Mouse (Mus musculus) heart, postnatal 0 days (tissue): ENCODE measurements at regions not wholly inside any gene's neighbourhood (a gene's known extent, or its start where the extent isn't known, plus 50 kb on each side); places are given as distances from the start of the nearest gene placed in this dataset.

Source experiments
- ATAC-seq: fragments of 200-750 bp; cut with Nextera tagmentation; 2 replicates; pipeline ENCODE4 v1.8.0; 2017; ENCODE audit warnings: low read depth, moderate number of reproducible peaks, moderate library complexity; ENCODE audit not compliant: insufficient read depth
- DNase-seq: peaks from one replicate; pipeline ENCODE4 v3.0.0-alpha.2; 2016; ENCODE audit warnings: low spot score
- H3K27ac ChIP-seq: fragments of 300-500 bp; sonication (generic); 2 replicates; pipeline ENCODE4 v1.5.1; 2014; ENCODE audit warnings: low read depth, mild to moderate bottlenecking
- H3K27me3 ChIP-seq: fragments of 300-500 bp; sonication (generic); 2 replicates; pipeline ENCODE4 v1.6.1; 2014; ENCODE audit warnings: low read length, mixed read lengths; ENCODE audit not compliant: control insufficient read depth, insufficient read depth
- H3K36me3 ChIP-seq: fragments of 300-500 bp; sonication (generic); replicated peaks from 2 replicates; pipeline ENCODE4 v1.6.1; 2014; ENCODE audit warnings: low read length, mixed read lengths; ENCODE audit not compliant: control insufficient read depth, insufficient read depth
- H3K4me1 ChIP-seq: fragments of 300-500 bp; sonication (generic); 2 replicates; pipeline ENCODE4 v1.6.1; 2014; ENCODE audit warnings: antibody characterized with exemption; ENCODE audit not compliant: control insufficient read depth, insufficient read depth
- H3K4me2 ChIP-seq: fragments of 300-500 bp; sonication (generic); 2 replicates; pipeline ENCODE4 v1.6.1; 2014; ENCODE audit warnings: low read depth, mild to moderate bottlenecking, low read length, moderate library complexity
- H3K4me3 ChIP-seq: fragments of 300-500 bp; sonication (generic); 2 replicates; pipeline ENCODE4 v1.5.1; 2014; ENCODE audit warnings: low read depth, low read length
- H3K9ac ChIP-seq: fragments of 300-500 bp; sonication (generic); replicated peaks from 2 replicates; pipeline ENCODE4 v1.6.1; 2014; ENCODE audit warnings: low read depth, low read length, mixed read lengths
- H3K9me3 ChIP-seq: fragments of 300-500 bp; sonication (generic); replicated peaks from 2 replicates; pipeline ENCODE4 v1.6.1; 2016; ENCODE audit warnings: low read length; ENCODE audit not compliant: control insufficient read depth
- CTCF ChIP-seq: IDR thresholded peaks from 2 replicates; pipeline ENCODE4 v1.5.1; 2016; ENCODE audit warnings: antibody characterized with exemption, control low read depth, low read depth
- EP300 ChIP-seq: IDR thresholded peaks from 2 replicates; pipeline ENCODE4 v1.6.1; 2016; ENCODE audit warnings: antibody characterized with exemption, low read depth
- WGBS: fragments of 180-500 bp; shearing (Covaris S2); extraction: QIAGEN DNeasy Blood & Tissue Kit; methylation state at CpG from one replicate; pipeline ENCODE4 v1.1.7; 2014; 5-methylcytosine and 5-hydroxymethylcytosine counted together

DNA sequence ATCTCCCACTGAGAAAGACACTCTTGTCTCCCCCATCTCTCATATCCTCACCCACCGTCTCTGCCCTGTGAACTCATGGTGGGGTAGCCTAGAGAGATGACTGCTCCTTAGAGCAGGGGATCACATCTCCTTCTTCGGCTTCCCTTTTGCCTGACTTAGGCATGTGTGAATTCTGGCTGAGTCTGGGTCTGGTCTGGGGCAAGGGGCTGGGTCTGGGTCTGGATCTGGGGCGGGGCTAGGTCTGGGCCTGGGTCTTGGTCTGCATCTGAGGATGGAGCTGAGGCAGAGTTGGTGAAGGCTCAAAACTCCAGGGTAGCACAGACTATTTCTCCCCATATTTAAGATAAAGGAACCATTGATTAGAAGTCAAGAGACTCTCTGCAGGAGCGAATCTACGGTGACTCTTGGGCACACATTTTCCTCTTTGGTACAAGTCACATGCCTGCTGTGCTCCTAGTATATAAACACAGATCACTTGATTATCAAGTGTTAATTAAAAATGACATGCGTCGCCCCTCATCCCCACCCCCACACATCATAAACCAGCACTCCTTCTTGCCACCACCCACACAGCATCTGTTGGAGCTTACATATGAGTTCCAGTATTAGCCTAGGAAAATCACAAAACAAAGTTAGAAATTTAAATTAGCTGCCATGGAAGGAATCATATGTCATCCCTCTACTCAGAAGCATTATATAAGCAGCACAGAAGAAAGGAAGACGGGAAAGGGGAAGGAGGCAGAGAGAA is 126.2 kb downstream of the Gm10260 start:
- no peaks in the 10 kb centered on the region for H3K9me3 ChIP-seq
- no peaks in the 10 kb centered on the region for H3K36me3 ChIP-seq
- WGBS: 73% methylated on average over 8 of the region's 8 CpGs
- H3K27ac ChIP-seq: no peak overlapping the region
- DNase-seq (no peak), ATAC-seq (no peak)
- no peak overlapping the region for H3K9ac ChIP-seq
- no peaks in the 10 kb centered on the region for H3K27me3 ChIP-seq
- H3K4me2 ChIP-seq: no peak overlapping the region
- H3K4me1 ChIP-seq: no peaks in the 10 kb centered on the region
- TF ChIP-seq EP300: no peak
- no peak for TF ChIP-seq CTCF
- H3K4me3 ChIP-seq: no peak overlapping the region

GRCm38 (mm10) chr13:97633551-97633950 is 126.9 kb downstream of the Gm10260 start:
- H3K27me3 ChIP-seq: no peaks in the 10 kb centered on the region
- DNase-seq: no peak
- no peaks in the 10 kb centered on the region for H3K4me1 ChIP-seq
- no peak for TF ChIP-seq CTCF
- H3K36me3 ChIP-seq: no peaks in the 10 kb centered on the region
- WGBS: 85% methylated on average over 4 of the region's 4 CpGs
- no peak for ATAC-seq
- H3K4me2 ChIP-seq: no peak overlapping the region
- H3K9me3 ChIP-seq: no peaks in the 10 kb centered on the region
- no peak overlapping the region for H3K4me3 ChIP-seq
- no peak overlapping the region for H3K27ac ChIP-seq
- no peak overlapping the region for H3K9ac ChIP-seq

DNA sequence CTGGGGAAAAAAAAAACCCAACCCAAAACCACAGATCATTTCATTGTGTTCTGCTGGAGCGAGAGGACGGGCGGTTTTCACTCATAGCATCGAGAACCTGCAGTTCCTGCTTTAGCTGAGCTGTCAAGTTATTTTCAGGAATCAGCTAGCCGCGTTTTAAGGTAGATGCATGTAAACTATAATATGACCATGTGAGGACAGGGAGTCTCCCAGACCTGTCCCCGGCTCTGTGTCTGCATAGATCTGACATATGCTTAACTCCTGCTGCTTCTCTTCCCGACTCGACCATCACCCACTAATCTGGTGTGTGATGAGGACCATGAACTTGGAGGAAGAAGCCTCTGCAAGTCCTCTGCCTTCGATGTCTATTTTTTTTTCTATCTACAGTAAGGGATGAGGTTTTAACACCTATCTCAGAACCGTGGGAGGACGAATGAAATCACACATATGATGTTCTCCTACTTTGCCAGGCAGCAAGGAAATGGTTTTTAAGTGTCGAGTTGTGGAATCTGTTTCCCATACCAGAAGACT is 128.5 kb downstream of the Gm10260 start:
- no peak for ATAC-seq
- 67% methylated on average over 13 of the region's 13 CpGs for WGBS
- no peak overlapping the region for H3K9ac ChIP-seq
- no peaks in the 10 kb centered on the region for H3K9me3 ChIP-seq
- DNase-seq: no peak
- no peak overlapping the region for H3K27ac ChIP-seq
- H3K4me2 ChIP-seq: no peak overlapping the region
- H3K4me3 ChIP-seq: no peak overlapping the region
- H3K36me3 ChIP-seq: no peaks in the 10 kb centered on the region
- TF ChIP-seq CTCF: no peak
- TF ChIP-seq EP300: no peak
- no peaks in the 10 kb centered on the region for H3K27me3 ChIP-seq
- peaks cover 9% of the 10 kb centered on the region for H3K4me1 ChIP-seq

DNA sequence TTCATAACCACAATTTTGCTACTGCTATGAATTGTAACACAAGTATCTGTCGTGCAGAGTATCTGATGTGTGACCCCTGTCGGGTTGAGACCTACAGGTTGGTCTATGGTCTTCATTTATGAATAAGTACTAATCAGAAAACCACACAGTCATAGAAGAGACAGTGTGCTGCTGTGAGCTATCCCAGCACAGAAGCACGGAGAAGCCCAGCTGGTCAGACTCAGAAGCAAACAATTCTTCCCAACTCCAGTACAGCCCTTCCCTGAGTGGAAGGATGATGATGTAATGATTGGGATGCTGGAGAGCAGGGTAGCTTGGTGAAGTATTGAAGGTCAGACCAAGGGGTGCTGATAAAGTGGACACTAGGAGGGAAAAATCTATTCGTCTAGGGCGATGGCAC is 129.5 kb downstream of the Gm10260 start:
- no peaks in the 10 kb centered on the region for H3K9me3 ChIP-seq
- no peak overlapping the region for H3K4me2 ChIP-seq
- no peak overlapping the region for H3K9ac ChIP-seq
- ATAC-seq (no peak), DNase-seq (no peak)
- WGBS: 79% methylated on average over 5 of the region's 5 CpGs
- peaks cover 11% of the 10 kb centered on the region for H3K4me1 ChIP-seq
- no peak overlapping the region for H3K27ac ChIP-seq
- no peaks in the 10 kb centered on the region for H3K36me3 ChIP-seq
- no peaks in the 10 kb centered on the region for H3K27me3 ChIP-seq
- no peak overlapping the region for H3K4me3 ChIP-seq
- no peak for TF ChIP-seq EP300
- no peak for TF ChIP-seq CTCF

DNA sequence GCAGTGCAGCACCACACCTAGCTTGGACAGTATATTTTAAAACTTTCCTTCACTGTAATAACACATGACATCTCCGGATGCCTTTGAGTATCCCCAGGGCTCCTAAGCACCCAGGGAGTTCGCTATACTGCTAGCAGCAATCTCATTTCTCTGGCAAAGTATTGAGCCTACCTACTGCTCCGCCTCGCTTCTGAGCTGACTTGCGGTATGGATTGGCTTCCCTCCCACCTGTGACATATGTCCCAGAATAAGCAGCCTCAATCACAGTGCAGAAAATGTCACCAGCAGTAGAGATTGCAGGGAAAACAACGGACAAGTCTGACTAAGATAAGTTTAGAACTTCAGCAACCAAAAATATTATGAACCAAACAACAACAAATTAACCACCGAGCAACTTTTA is 131.8 kb downstream of the Gm10260 start:
- peaks cover 11% of the 10 kb centered on the region for H3K4me1 ChIP-seq
- TF ChIP-seq CTCF (no peak), EP300 (no peak)
- H3K27me3 ChIP-seq: no peaks in the 10 kb centered on the region

DNA sequence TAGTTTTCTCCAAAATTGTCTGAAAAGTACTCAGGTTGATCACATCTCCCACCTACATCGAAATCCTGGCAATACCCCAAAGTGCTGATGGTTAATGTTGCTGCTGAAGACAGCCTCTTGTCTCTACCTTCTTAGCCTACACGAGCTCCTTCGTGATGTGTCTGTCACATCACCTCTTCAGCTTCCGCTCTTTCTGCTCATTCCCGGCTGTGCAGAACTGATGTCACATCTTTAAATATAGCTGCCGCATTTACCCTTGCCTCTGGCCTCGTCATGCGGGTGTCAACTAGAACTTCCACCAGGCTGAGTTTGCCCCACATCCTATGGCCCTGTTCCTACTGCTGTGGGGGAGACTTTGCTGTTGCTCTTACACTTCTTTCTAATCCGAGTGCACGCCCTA is 133.2 kb downstream of the Gm10260 start:
- Histone ChIP-seq H3K4me3 (no peak overlapping the region), H3K9me3 (no peaks in the 10 kb centered on the region), H3K4me1 (peaks cover 11% of the 10 kb centered on the region), H3K9ac (no peak overlapping the region), H3K36me3 (no peaks in the 10 kb centered on the region), H3K27me3 (no peaks in the 10 kb centered on the region), H3K27ac (no peak overlapping the region), H3K4me2 (no peak overlapping the region)
- TF ChIP-seq EP300: no peak
- no peak for TF ChIP-seq CTCF
- DNase-seq (peak; percentile 65), ATAC-seq (peak; percentile 39; the same call in 1 of the 2 replicates)
- 33% methylated on average over 10 of the region's 10 CpGs for WGBS

More for the DNA sequence above, 131.8 kb downstream of the Gm10260 start:
- Histone ChIP-seq H3K27ac (no peak overlapping the region), H3K9ac (no peak overlapping the region), H3K4me2 (no peak overlapping the region), H3K4me3 (no peak overlapping the region), H3K36me3 (no peaks in the 10 kb centered on the region), H3K9me3 (no peaks in the 10 kb centered on the region)
- DNase-seq (no peak), ATAC-seq (no peak)
- WGBS: 80% methylated on average over 7 of the region's 7 CpGs
